Mouse (Mus musculus) midbrain, embryonic 14.5 days (tissue): ENCODE data around the gene Stk11. TPM values are rescaled to one million over a fixed set of nuclear protein-coding genes. Genes with fewer than 3 reads are reported as not detected.

ENCODE experiments used
- ATAC-seq: fragments of 200-750 bp; cut with Nextera tagmentation; 2 replicates; pipeline ENCODE4 v1.8.0; 2017; ENCODE audit warnings: moderate number of reproducible peaks, moderate library complexity; ENCODE audit not compliant: low FRiP score, low TSS enrichment
- DNase-seq: peaks from one replicate; pipeline ENCODE4 v3.0.0-alpha.2; 2015
- H3K27ac ChIP-seq: fragments of 300-500 bp; sonication (generic); replicated peaks from 2 replicates; pipeline ENCODE4 v1.5.1; 2014; ENCODE audit warnings: mild to moderate bottlenecking, low read depth, low read length, moderate library complexity
- H3K27me3 ChIP-seq: fragments of 300-500 bp; sonication (generic); 2 replicates; pipeline ENCODE4 v1.6.1; 2014; ENCODE audit warnings: low read length, control low read depth, mixed read lengths; ENCODE audit not compliant: control insufficient read depth, insufficient read depth
- H3K36me3 ChIP-seq: fragments of 300-500 bp; sonication (generic); 2 replicates; pipeline ENCODE4 v1.6.1; 2014; ENCODE audit warnings: low read length, control low read depth; ENCODE audit not compliant: control insufficient read depth, insufficient read depth
- H3K4me1 ChIP-seq: fragments of 300-500 bp; sonication (generic); 2 replicates; pipeline ENCODE4 v1.6.1; 2014; ENCODE audit warnings: mild to moderate bottlenecking, antibody characterized with exemption, low read length, control low read depth; ENCODE audit not compliant: control insufficient read depth, insufficient read depth
- H3K4me2 ChIP-seq: fragments of 300-500 bp; sonication (generic); 2 replicates; pipeline ENCODE4 v1.6.1; 2014; ENCODE audit warnings: mild to moderate bottlenecking, low read length, moderate library complexity
- H3K4me3 ChIP-seq: fragments of 300-500 bp; sonication (generic); replicated peaks from 2 replicates; pipeline ENCODE4 v1.5.1; 2014; ENCODE audit warnings: low read depth, low read length
- H3K9ac ChIP-seq: fragments of 300-500 bp; sonication (generic); replicated peaks from 2 replicates; pipeline ENCODE4 v1.6.1; 2014; ENCODE audit warnings: mild to moderate bottlenecking, low read length, moderate library complexity
- H3K9me3 ChIP-seq: fragments of 300-500 bp; sonication (generic); 2 replicates; pipeline ENCODE4 v1.6.1; 2016; ENCODE audit warnings: low read length, control low read depth, mixed read lengths; ENCODE audit not compliant: control insufficient read depth
- WGBS: fragments of 180-500 bp; shearing (Covaris S2); extraction: QIAGEN DNeasy Blood & Tissue Kit; methylation state at CpG from one replicate; pipeline ENCODE4 v1.1.7; 2014; 5-methylcytosine and 5-hydroxymethylcytosine counted together
- polyA plus RNA-seq: library from polyadenylated mRNA; unstranded; fragments of >200 nt; fragmentation: Nextera tagmentation; extraction: Ambion mirVana; gene quantifications from 2 replicates; pipeline ENCODE4 v1.2.1, GENCODE M21; 2014

Gene Stk11
- polyA plus RNA-seq, 1 experiment from 2014 or later = 26.5 TPM

DNA sequence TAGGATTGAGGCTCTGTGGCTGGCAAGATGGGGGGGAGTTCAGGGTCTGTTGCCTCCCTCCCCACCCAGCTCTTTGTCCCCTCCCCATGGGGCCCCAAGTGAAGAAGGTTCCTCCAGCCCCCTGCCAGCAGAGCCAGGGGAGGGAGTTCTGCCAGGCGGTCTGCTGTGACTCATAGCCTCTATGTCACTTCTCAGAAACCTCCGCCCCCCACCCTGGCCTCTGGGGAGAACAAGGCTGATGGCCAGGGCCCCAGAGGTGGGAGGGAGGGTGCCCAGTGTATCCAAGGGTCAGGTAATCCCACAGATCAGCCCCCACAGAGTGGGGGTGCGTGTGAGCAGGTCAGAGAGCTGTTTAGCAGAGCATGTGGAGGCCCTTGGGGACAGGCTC lies 37.3 kb downstream of the Stk11 start:
- peak overlapping the region; percentile 100 for H3K9ac ChIP-seq
- H3K36me3 ChIP-seq = peaks cover 69% of the 10 kb centered on the region
- no peaks in the 10 kb centered on the region for H3K27me3 ChIP-seq
- ATAC-seq = no peak
- H3K4me3 ChIP-seq = peak overlapping the region; percentile 99
- WGBS = 21% methylated on average over 3 of the region's 3 CpGs
- peak overlapping the region; percentile 98 for H3K4me2 ChIP-seq
- H3K27ac ChIP-seq = peak overlapping the region; percentile 100
- peaks cover 32% of the 10 kb centered on the region for H3K4me1 ChIP-seq
- H3K9me3 ChIP-seq = no peaks in the 10 kb centered on the region
- no peak for DNase-seq

DNA sequence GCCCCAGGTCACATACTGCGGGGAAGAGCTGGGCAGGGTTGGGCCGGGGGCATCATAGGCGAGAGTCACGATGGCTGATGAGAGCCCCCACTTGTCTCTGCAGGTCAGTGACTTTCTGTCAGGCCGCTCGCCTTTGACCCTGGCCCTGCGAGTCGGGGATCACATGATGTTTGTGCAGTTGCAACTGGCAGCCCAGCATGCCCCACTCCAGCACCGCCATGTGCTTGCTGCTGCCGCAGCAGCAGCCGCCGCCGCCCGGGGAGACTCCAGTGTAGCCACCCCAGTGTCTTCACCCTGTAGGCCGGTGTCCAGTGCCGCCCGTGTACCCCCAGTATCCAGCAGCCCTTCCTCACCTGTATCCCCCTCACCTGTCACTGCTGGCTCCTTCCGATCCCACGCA lies 38.1 kb downstream of the Stk11 start:
- DNase-seq = no peak
- WGBS = 85% methylated on average over 19 of the region's 19 CpGs
- ATAC-seq = no peak
- Histone ChIP-seq H3K9me3 (no peaks in the 10 kb centered on the region), H3K9ac (peak overlapping the region; percentile 100), H3K4me2 (peak overlapping the region; percentile 98), H3K4me1 (peaks cover 35% of the 10 kb centered on the region), H3K27me3 (no peaks in the 10 kb centered on the region), H3K27ac (peak overlapping the region; percentile 100), H3K36me3 (peaks cover 74% of the 10 kb centered on the region), H3K4me3 (peak overlapping the region; percentile 10)

DNA sequence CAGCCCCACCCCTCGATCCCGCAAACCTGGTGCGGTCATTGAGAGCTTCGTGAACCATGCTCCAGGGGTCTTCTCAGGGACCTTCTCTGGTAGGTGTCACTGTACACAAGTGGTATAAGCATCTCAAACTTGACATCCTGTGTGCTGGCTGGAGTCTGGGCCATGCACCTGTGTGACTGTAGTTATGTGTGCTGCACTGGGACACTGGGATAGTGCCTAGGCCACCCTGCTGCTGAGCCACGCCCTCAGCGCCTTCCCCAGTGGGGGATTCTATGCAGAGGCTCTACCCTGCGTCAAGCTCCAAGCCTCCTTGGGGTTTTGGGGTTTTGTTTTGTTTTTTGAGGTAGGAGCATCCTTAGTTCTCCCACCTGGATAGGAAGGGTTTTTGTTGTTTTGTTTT lies 38.8 kb downstream of the Stk11 start:
- Histone ChIP-seq H3K27ac (no peak overlapping the region), H3K9ac (peak overlapping the region; percentile 34), H3K4me3 (peak overlapping the region; percentile 10; the same call in 1 of the 2 replicates), H3K4me1 (peaks cover 42% of the 10 kb centered on the region), H3K4me2 (peak overlapping the region; percentile 98; the same call in 1 of the 2 replicates), H3K27me3 (no peaks in the 10 kb centered on the region), H3K9me3 (no peaks in the 10 kb centered on the region), H3K36me3 (peaks cover 75% of the 10 kb centered on the region)
- ATAC-seq = no peak
- 79% methylated on average over 7 of the region's 7 CpGs for WGBS
- no peak for DNase-seq

DNA sequence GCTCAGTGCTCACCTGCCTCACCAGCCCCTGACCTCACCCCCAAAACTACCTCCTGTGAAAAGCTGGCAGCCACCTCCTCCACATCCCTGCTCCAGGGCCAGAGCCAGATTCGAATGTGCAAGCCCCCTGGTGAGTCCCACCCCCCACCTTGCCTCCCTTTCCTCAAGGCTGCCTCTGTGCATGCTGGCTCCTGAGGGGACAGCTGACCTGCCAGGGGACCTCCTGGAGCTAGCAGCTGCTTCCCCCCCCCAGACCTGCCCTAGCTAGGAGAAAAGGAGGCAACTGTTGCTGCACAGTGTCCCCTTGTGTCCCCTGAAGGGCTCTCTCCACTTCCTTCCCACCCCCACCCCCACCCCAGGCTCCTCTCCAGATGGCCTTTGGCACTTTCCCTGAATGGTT lies 39.7 kb downstream of the Stk11 start:
- ATAC-seq = no peak
- Histone ChIP-seq H3K4me3 (no peak overlapping the region), H3K4me2 (no peak overlapping the region), H3K9ac (no peak overlapping the region), H3K27me3 (no peaks in the 10 kb centered on the region), H3K36me3 (peaks cover 75% of the 10 kb centered on the region), H3K27ac (0 out of 2 replicates have a peak overlapping the region, but pooled peaks have one; percentile 32), H3K9me3 (no peaks in the 10 kb centered on the region), H3K4me1 (peaks cover 47% of the 10 kb centered on the region)
- 50% methylated on average over 1 of the region's 1 CpGs for WGBS
- DNase-seq = no peak

DNA sequence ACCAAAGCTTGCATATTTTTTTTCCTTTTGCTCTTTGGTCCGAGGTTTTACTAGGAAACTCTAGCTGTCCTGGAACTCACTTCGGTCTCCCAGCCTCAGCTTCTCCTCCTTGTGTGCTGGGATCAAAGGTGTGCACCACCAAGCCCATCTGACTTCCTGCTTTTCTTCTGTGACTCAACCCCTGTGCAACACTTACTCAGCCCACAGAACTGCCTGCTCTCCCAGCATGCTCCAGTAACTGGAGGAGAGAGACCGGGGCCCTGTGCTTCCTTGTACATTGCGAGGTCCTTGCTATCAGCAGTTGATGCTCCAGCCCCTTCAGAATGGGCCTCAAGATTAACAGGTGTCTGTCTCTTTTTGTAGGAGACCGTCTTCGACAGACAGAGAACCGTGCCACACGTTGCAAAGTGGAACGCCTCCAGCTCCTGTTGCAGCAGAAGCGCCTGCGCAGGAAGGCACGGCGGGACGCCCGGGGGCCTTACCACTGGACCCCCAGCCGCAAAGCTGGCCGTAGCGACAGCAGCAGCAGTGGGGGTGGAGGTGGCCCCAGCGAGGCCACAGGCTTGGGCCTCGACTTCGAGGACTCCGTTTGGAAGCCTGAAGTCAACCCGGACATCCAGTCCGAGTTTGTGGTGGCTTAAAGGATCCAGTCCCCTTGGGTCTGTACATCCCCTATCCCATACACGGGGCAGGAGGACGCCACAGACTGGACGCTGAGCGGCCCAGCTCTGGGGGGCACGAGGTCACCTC lies 40.6 kb downstream of the Stk11 start:
- WGBS = 85% methylated on average over 29 of the region's 29 CpGs
- DNase-seq (no peak), ATAC-seq (no peak)
- Histone ChIP-seq H3K4me3 (no peak overlapping the region), H3K9ac (no peak overlapping the region), H3K36me3 (peaks cover 71% of the 10 kb centered on the region), H3K9me3 (no peaks in the 10 kb centered on the region), H3K27me3 (no peaks in the 10 kb centered on the region), H3K4me2 (no peak overlapping the region), H3K4me1 (peaks cover 56% of the 10 kb centered on the region), H3K27ac (peak overlapping the region; percentile 37)

DNA sequence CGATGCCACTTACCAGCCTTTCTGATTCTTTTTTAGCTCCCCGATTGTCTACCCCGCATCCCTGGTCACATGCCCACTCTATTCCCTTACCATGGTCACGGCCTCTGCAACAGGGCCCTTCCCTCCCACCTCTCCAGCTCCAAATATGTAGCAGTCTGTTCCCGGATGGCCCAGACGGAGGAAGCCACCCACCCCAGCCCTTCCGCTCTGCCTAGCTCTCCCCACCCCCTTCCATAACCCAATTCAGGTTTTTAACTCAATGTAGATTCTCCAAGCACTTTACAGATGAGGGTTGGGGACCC lies 41.1 kb downstream of the Stk11 start:
- no peaks in the 10 kb centered on the region for H3K9me3 ChIP-seq
- peak overlapping the region; percentile 91 for H3K27ac ChIP-seq
- no peaks in the 10 kb centered on the region for H3K27me3 ChIP-seq
- H3K4me3 ChIP-seq = no peak overlapping the region
- ATAC-seq = no peak
- peaks cover 66% of the 10 kb centered on the region for H3K36me3 ChIP-seq
- H3K9ac ChIP-seq = peak overlapping the region; percentile 37; the same call in 1 of the 2 replicates
- peaks cover 56% of the 10 kb centered on the region for H3K4me1 ChIP-seq
- H3K4me2 ChIP-seq = no peak overlapping the region
- no peak for DNase-seq
- 62% methylated on average over 7 of the region's 7 CpGs for WGBS

DNA sequence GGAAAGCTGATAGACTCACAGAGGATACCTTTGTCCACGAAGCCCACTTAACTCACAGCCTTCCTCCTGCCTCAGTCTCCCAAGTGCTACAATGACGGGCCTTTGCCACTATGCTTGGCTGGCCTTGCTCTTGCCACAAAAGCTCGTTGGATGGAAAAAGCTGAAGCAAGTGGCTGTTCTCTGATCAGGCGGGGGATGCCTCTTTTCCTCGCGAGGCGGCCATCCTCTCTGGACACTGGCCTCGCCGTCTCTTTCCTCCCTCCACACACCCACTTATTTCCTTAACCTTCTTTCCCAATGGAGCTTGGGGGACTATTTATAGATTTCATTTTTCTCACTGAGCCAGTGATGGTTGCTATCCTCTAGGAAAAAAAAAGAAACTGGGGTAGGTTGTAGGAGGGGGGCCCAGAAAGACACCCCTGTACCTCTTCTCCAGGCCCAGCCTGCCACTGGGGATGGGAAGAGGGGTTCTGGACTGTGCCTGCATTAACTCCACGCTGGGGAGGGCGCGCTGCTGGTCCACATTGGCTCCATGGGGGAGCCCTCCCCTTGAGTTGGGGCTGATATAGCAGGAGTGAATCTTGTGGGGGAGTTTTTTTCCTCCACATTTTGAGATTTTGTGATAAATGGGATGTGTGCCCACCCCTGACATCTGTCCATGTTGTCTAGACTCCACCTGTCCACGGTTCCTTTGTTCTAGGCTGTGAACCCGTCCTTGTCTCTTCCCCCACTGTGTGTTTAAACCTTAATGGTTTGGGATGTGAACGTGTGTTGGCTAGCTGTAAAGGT lies 41.7 kb downstream of the Stk11 start:
- no peak for ATAC-seq
- Histone ChIP-seq H3K9me3 (no peaks in the 10 kb centered on the region), H3K4me3 (no peak overlapping the region), H3K4me2 (peak overlapping the region; percentile 9; the same call in 1 of the 2 replicates), H3K27ac (peak overlapping the region; percentile 91), H3K27me3 (no peaks in the 10 kb centered on the region), H3K4me1 (peaks cover 54% of the 10 kb centered on the region), H3K36me3 (peaks cover 59% of the 10 kb centered on the region), H3K9ac (peak overlapping the region; percentile 37)
- no peak for DNase-seq
- 54% methylated on average over 15 of the region's 15 CpGs for WGBS

DNA sequence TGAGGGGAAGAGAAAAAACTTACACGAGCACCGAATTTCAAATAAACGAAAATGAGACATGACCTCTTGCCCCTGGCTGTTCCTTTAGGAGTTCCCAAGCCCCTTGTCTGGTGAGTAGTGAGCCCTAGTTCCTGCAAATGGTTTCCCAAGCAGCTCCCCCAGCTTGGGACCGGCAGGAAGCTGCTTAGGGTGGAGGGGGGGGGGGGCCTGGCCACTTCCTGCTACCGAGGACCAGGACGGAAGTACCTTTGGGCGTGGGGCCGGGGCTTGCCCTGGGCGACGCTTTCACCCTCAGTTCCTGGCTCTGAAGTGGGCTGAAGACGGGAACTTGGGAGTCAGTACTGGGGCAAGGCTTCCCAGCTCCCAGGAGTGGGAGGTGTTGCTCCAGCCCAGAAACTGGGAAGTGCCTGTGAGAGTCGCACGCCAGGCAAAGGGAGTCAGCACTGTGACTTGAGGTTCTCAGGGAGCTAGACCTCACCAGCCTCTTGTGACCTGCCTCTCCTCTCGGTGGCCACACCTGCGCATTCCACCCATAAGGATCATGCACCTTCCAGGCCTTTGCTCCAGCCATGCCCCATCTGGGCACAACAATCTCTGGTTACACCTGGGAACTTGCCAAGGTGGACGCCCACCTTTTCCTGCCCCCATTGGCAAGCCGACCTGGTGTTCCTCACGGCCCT lies 42.8 kb downstream of the Stk11 start:
- 12% methylated on average over 18 of the region's 18 CpGs for WGBS
- DNase-seq (peak; percentile 53), ATAC-seq (no peak)
- H3K27me3 ChIP-seq = no peaks in the 10 kb centered on the region
- H3K4me2 ChIP-seq = peak overlapping the region; percentile 75
- H3K4me3 ChIP-seq = peak overlapping the region; percentile 5; the same call in 1 of the 2 replicates
- no peaks in the 10 kb centered on the region for H3K9me3 ChIP-seq
- H3K4me1 ChIP-seq = peaks cover 43% of the 10 kb centered on the region
- H3K36me3 ChIP-seq = peaks cover 48% of the 10 kb centered on the region
- H3K9ac ChIP-seq = peak overlapping the region; percentile 20; the same call in 1 of the 2 replicates
- H3K27ac ChIP-seq = peak overlapping the region; percentile 91
